Mouse (Mus musculus): ENCODE results near the gene Inf2.

DNA sequence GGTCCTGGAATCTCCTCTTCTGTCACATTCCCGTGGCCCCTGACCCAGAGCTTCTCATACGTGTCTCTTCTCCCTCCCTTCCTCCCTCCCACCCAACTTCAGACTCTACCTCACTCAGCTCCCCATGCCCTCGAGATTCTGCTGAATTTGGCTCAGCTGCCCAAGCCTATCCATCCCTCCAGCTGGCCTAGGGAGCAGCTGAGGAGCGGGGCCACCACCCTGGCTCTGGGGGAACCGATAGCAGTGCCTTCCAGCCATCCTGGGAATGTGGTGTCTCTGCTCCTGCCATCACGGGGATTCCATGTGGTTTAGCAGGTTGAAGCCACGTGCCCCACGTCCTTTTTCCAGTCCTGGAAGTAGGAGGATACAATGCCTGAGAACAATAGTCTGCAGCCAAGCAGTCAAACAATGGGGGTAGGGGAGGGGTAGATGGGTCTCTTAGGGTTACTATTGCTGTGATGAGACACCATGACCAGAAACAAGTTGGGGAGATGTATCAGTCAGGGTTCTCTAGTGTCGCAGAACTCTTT is 32.0 kb upstream of the Inf2 start:
- TF ChIP-seq CTCF (IDR thresholded peaks at IDR 0.05; ENCODE audit: low read depth) (no peak), EP300 (IDR thresholded peaks at IDR 0.05; ENCODE audit: low read depth) (no peak)
